Mouse (Mus musculus): ENCODE measurements around the gene Pbxip1. TPM values are rescaled to one million over a fixed set of nuclear protein-coding genes. Genes with fewer than 3 reads are reported as not detected.
"Not testable (repeated sequence)": the region's sequence is repeated elsewhere in the genome, so short reads cannot be mapped to it uniquely, and the experiment has no call there.

The Pbxip1 gene
- polyA plus RNA-seq, 2 experiments, result 17.9 to 32.8 TPM

DNA sequence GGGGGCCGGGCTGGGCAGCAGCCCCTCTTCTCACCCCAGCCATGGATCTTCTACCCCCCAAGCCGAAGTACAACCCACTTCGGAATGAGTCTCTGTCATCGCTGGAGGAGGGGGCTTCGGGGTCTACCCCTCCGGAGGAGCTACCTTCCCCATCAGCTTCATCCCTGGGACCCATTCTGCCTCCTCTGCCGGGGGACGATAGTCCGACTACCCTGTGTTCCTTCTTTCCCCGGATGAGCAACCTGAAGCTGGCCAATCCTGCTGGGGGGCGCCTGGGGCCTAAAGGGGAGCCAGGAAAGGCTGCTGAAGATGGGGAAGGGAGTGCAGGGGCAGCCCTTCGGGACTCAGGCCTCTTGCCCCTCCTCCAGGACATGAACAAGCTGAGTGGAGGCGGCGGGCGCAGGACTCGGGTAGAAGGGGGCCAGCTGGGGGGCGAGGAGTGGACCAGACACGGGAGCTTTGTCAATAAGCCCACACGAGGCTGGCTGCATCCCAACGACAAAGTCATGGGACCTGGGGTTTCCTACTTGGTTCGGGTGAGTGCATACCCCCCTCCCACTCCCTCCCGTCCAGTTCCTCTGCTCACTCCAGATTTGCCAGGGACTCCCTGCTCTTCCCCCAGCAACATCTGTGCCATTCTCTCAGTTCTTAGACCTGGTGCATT, 14.6 kb upstream of the Pbxip1 start:
- no peaks in the 10 kb centered on the region for H3K27me3 ChIP-seq (ENCODE audit: control insufficient read depth, insufficient read depth, low read length)
- no peak for ATAC-seq (ENCODE audit: low FRiP score, low read depth)
- H3K9ac ChIP-seq (ENCODE audit: low read depth, low read length, severe bottlenecking), result peak overlapping the region; percentile 65
- no peak for TF ChIP-seq POLR2A (IDR thresholded peaks at IDR 0.05; ENCODE audit: borderline replicate concordance, extremely low read depth, insufficient read depth, insufficient read length)
- H3K27ac ChIP-seq (replicated peaks; ENCODE audit: low read depth, low read length), result peak overlapping the region; percentile 80
- H3K4me2 ChIP-seq (replicated peaks; ENCODE audit: low read depth, low read length, severe bottlenecking), result peak overlapping the region; percentile 66
- peaks cover 40% of the 10 kb centered on the region for H3K36me3 ChIP-seq (ENCODE audit: control insufficient read depth, insufficient read depth, low read length)
- DNase-seq (ENCODE audit: low spot score), result peak; percentile 60
- no peaks in the 10 kb centered on the region for H3K9me3 ChIP-seq (ENCODE audit: control insufficient read depth, low read length)
- H3K4me1 ChIP-seq (ENCODE audit: control insufficient read depth, insufficient read depth, low read length), result peaks cover 28% of the 10 kb centered on the region
- H3K4me3 ChIP-seq (replicated peaks; ENCODE audit: low read length), result peak overlapping the region; percentile 61
- 5% methylated on average over 21 of the region's 22 CpGs for WGBS

- WGBS, result 75% methylated on average over 6 of the region's 6 CpGs
- TF ChIP-seq POLR2A (IDR thresholded peaks at IDR 0.05; ENCODE audit: borderline replicate concordance, extremely low read depth, insufficient read depth, insufficient read length), result no peak
- peak overlapping the region; percentile 61 for H3K4me3 ChIP-seq (replicated peaks; ENCODE audit: low read length)
- peak overlapping the region; percentile 65; the same call in 1 of the 2 replicates for H3K9ac ChIP-seq (ENCODE audit: low read depth, low read length, severe bottlenecking)
- H3K9me3 ChIP-seq (ENCODE audit: control insufficient read depth, low read length), result no peaks in the 10 kb centered on the region
- no peak for DNase-seq (ENCODE audit: low spot score)
- no peak for ATAC-seq (ENCODE audit: low FRiP score, low read depth)
- H3K4me2 ChIP-seq (replicated peaks; ENCODE audit: low read depth, low read length, severe bottlenecking), result peak overlapping the region; percentile 66
- H3K36me3 ChIP-seq (ENCODE audit: control insufficient read depth, insufficient read depth, low read length), result peaks cover 47% of the 10 kb centered on the region
- H3K27me3 ChIP-seq (ENCODE audit: control insufficient read depth, insufficient read depth, low read length), result no peaks in the 10 kb centered on the region
- peaks cover 27% of the 10 kb centered on the region for H3K4me1 ChIP-seq (ENCODE audit: control insufficient read depth, insufficient read depth, low read length)
- H3K27ac ChIP-seq (replicated peaks; ENCODE audit: low read depth, low read length), result peak overlapping the region; percentile 80
These were observed 13.8 kb upstream of the Pbxip1 start for GRCm38 (mm10) chr3:89422556-89423205.

- no peaks in the 10 kb centered on the region for H3K9me3 ChIP-seq (ENCODE audit: control insufficient read depth, low read length)
- no peak for TF ChIP-seq POLR2A (IDR thresholded peaks at IDR 0.05; ENCODE audit: borderline replicate concordance, extremely low read depth, insufficient read depth, insufficient read length)
- H3K27ac ChIP-seq (replicated peaks; ENCODE audit: low read depth, low read length), result no peak overlapping the region
- no peak overlapping the region for H3K4me2 ChIP-seq (replicated peaks; ENCODE audit: low read depth, low read length, severe bottlenecking)
- no peaks in the 10 kb centered on the region for H3K27me3 ChIP-seq (ENCODE audit: control insufficient read depth, insufficient read depth, low read length)
- peaks cover 27% of the 10 kb centered on the region for H3K4me1 ChIP-seq (ENCODE audit: control insufficient read depth, insufficient read depth, low read length)
- DNase-seq (ENCODE audit: low spot score) (no peak), ATAC-seq (ENCODE audit: low FRiP score, low read depth) (no peak)
- H3K36me3 ChIP-seq (ENCODE audit: control insufficient read depth, insufficient read depth, low read length), result peaks cover 51% of the 10 kb centered on the region
- 92% methylated on average over 5 of the region's 5 CpGs for WGBS
- no peak overlapping the region for H3K9ac ChIP-seq (ENCODE audit: low read depth, low read length, severe bottlenecking)
- H3K4me3 ChIP-seq (replicated peaks; ENCODE audit: low read length), result no peak overlapping the region
These were observed 11.9 kb upstream of the Pbxip1 start for GRCm38 (mm10) chr3:89424416-89425140.

DNA sequence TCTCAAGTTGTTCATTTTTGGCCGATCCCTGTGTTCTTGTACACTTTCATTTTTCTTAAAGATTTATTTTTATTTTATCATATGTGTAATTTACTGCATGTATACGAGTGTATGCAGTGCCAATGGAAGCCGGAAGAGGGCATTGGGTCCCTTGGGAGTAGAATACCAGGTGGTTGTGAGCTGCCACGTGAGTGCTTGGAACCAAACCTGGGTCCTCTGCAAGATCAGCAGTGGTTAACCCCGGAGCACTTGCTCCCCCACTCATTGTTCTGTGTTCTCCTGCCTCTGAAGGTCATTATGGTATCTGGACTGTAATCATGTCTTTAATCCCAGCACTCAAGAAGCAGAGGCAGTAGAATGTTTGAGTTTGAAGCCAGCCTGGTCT, 11.4 kb upstream of the Pbxip1 start:
- WGBS, result 94% methylated on average over 5 of the region's 5 CpGs
- no peak for ATAC-seq (ENCODE audit: low FRiP score, low read depth)
- H3K4me2 ChIP-seq (replicated peaks; ENCODE audit: low read depth, low read length, severe bottlenecking), result no peak overlapping the region
- no peak overlapping the region for H3K9ac ChIP-seq (ENCODE audit: low read depth, low read length, severe bottlenecking)
- H3K27ac ChIP-seq (replicated peaks; ENCODE audit: low read depth, low read length), result no peak overlapping the region
- peaks cover 22% of the 10 kb centered on the region for H3K4me1 ChIP-seq (ENCODE audit: control insufficient read depth, insufficient read depth, low read length)
- H3K9me3 ChIP-seq (ENCODE audit: control insufficient read depth, low read length), result no peaks in the 10 kb centered on the region
- H3K27me3 ChIP-seq (ENCODE audit: control insufficient read depth, insufficient read depth, low read length), result no peaks in the 10 kb centered on the region
- no peak for TF ChIP-seq POLR2A (IDR thresholded peaks at IDR 0.05; ENCODE audit: borderline replicate concordance, extremely low read depth, insufficient read depth, insufficient read length)
- DNase-seq (ENCODE audit: low spot score), result no peak
- H3K36me3 ChIP-seq (ENCODE audit: control insufficient read depth, insufficient read depth, low read length), result peaks cover 51% of the 10 kb centered on the region
- no peak overlapping the region for H3K4me3 ChIP-seq (replicated peaks; ENCODE audit: low read length)

- no peak for DNase-seq (ENCODE audit: low spot score)
- H3K27ac ChIP-seq (replicated peaks; ENCODE audit: low read depth, low read length), result no peak overlapping the region
- no peak for TF ChIP-seq POLR2A (IDR thresholded peaks at IDR 0.05; ENCODE audit: borderline replicate concordance, extremely low read depth, insufficient read depth, insufficient read length)
- ATAC-seq (ENCODE audit: low FRiP score, low read depth), result no peak
- H3K27me3 ChIP-seq (ENCODE audit: control insufficient read depth, insufficient read depth, low read length), result no peaks in the 10 kb centered on the region
- peaks cover 51% of the 10 kb centered on the region for H3K36me3 ChIP-seq (ENCODE audit: control insufficient read depth, insufficient read depth, low read length)
- H3K9ac ChIP-seq (ENCODE audit: low read depth, low read length, severe bottlenecking), result no peak overlapping the region
- H3K4me2 ChIP-seq (replicated peaks; ENCODE audit: low read depth, low read length, severe bottlenecking), result no peak overlapping the region
- H3K4me3 ChIP-seq (replicated peaks; ENCODE audit: low read length), result no peak overlapping the region
- H3K9me3 ChIP-seq (ENCODE audit: control insufficient read depth, low read length), result no peaks in the 10 kb centered on the region
- H3K4me1 ChIP-seq (ENCODE audit: control insufficient read depth, insufficient read depth, low read length), result peaks cover 16% of the 10 kb centered on the region
- 93% methylated on average over 4 of the region's 4 CpGs for WGBS
These were observed 10.6 kb upstream of the Pbxip1 start for GRCm38 (mm10) chr3:89425876-89426275.

DNA sequence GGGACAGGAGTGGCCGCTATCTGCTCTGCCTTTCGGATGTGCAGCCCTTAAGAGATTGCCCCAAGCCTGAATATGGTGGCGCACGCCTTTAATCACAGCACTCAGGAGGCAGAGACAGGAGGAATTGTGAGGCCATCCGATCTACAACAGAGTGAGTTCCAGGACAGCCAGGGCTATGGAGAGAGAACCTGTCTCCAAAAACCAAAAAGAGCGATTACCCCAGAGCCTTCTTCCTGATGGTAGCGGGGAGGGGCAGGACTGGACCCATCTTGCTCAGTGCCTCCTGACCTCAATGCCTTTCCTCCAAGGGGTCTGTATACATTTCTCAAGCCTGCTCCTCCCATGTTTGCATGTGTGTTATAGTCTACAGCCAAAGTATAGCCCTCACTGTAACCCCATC, 7.5 kb upstream of the Pbxip1 start:
- H3K4me3 ChIP-seq (replicated peaks; ENCODE audit: low read length); H3K27me3 ChIP-seq (ENCODE audit: control insufficient read depth, insufficient read depth, low read length); DNase-seq (ENCODE audit: low spot score); H3K4me2 ChIP-seq (replicated peaks; ENCODE audit: low read depth, low read length, severe bottlenecking); ATAC-seq (ENCODE audit: low FRiP score, low read depth); H3K4me1 ChIP-seq (ENCODE audit: control insufficient read depth, insufficient read depth, low read length); H3K9ac ChIP-seq (ENCODE audit: low read depth, low read length, severe bottlenecking); H3K27ac ChIP-seq (replicated peaks; ENCODE audit: low read depth, low read length); H3K9me3 ChIP-seq (ENCODE audit: control insufficient read depth, low read length): not testable (repeated sequence)
- 94% methylated on average over 7 of the region's 7 CpGs for WGBS
- peaks cover 59% of the 10 kb centered on the region for H3K36me3 ChIP-seq (ENCODE audit: control insufficient read depth, insufficient read depth, low read length)
